Mouse (Mus musculus) heart, postnatal 14 days (tissue): Measurements from ENCODE around the gene Dnm3. TPM values are rescaled to one million over a fixed set of nuclear protein-coding genes. Genes with fewer than 3 reads are reported as not detected.

ENCODE experiments used
- DNase-seq, 2 experiments: peaks; one replicate each; pipeline ENCODE4 v3.0.0; 2021 to 2022
- intact Hi-C: fragments of 180-260 bp; cut with DNase I; formaldehyde crosslinking; loops from one replicate; pipeline ENCODE4 v1.15.1; 2025
- total RNA-seq, 2 experiments: library from RNA; stranded (reverse); gene quantifications; 2 replicates each; pipeline ENCODE4 v1.2.3; 2021

The Dnm3 gene
- total RNA-seq, 2 experiments from 2014 or later, result 11.1 to 14.9 TPM

DNA sequence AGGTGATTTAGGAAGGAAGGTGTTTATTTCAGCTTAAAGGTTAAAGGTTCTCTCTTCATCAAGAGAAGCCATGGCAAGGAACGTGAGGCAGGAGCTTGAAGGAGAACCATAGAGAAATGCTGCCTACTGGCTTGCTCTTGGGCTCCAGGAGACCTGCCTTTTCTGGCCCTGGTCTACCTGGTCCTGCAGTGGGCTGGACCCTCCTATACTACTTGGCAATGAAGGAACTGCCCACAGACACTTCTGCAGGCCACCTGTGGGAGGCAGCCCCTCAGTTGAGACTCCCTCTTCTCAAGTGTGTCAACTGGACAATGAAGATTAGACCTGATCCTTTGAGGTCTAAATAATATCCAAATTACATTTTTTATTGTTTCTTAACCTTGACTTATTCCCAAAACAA lies 140.7 kb downstream of the Dnm3 start:
- intact Hi-C loops, result no loop called here
- DNase-seq, result no peak

DNA sequence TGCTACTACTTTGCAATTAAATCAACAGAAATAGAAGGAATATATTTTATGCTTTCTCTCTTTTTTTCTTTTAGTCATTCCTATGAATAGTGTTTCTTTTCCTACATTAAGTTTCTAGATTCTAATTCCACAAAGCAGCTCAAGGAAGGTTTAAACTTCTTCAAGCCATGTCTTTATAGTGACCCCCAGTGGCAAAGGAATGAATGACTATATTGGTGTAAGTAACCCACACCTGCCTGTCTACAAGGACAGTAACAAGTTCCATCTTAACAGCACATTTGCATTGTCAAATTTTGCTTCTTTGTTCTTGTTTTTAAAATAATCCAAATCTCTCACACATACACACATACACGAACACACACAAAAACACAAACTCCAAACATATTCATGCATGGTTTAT lies 141.2 kb downstream of the Dnm3 start:
- peak in 1 of 2 experiments; percentile 18 for DNase-seq
- intact Hi-C loops, result no loop called here

DNA sequence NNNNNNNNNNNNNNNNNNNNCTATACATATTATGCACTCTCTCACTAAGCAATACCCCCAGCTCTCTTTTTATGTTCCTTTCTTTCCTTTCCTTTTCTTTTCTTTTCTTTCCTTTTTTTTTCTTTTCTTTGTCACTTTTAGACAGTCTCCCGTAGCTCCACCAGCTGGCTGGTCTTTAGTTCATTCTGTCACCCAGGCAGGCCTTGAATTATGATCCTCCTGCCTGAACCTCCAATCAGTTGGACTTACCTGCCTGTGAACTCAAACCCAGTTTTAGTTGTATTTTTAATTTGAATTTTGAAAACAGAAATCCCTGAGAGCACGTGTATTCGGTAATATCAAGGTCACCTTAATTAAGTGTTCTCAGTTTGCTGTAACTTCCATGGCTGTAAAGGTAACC lies 141.6 kb downstream of the Dnm3 start:
- DNase-seq, result no peak
- intact Hi-C loops, result no loop called here

- DNase-seq, result no peak
- intact Hi-C loops, result no loop called here
These were observed 149.2 kb downstream of the Dnm3 start for GRCm38 (mm10) chr1:162328673-162329072.

GRCm38 (mm10) chr1:162327631-162328030 lies 150.2 kb downstream of the Dnm3 start:
- intact Hi-C loops, result no loop called here
- no peak for DNase-seq

DNA sequence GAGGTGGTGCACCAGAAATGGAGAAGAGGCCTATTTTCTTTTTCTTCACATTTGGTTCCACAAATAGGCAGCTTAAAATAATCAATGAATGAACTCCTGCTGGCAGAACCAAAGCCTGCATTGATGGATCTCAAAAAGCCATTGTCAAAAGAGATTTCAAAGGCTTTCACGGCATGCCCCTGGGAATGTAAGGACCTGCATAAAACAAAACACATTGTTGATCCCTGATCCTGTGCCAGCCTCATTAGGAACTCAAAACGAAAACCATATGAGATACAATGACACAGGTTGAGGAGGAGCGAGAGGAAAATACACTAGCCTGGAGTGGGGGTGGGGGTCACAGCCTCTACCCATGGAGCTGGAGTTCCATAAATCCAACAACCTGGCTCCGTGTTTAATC lies 153.4 kb downstream of the Dnm3 start:
- DNase-seq, result no peak
- intact Hi-C loops, result no loop called here

DNA sequence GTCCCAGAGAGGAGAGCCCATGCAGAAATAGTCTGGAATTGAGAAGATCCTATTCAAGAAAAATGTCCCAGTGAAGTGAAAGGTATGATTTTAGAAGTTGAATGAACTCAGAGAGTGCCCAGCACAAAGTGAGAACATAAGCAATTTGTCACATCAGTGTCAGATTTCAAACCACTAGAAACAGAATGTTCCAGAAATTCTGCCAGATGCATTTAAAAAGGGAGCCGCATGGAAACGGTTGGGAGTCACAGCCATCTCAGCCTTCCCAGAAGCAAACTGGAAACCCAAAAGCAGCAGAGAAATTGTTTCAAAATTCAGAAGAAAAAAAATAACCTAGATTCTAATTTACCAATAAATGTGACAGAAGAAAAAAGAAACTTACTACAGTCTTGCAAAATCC lies 154.7 kb downstream of the Dnm3 start:
- DNase-seq, result peak in 1 of 2 experiments; percentile 6
- intact Hi-C loops, result no loop called here

DNA sequence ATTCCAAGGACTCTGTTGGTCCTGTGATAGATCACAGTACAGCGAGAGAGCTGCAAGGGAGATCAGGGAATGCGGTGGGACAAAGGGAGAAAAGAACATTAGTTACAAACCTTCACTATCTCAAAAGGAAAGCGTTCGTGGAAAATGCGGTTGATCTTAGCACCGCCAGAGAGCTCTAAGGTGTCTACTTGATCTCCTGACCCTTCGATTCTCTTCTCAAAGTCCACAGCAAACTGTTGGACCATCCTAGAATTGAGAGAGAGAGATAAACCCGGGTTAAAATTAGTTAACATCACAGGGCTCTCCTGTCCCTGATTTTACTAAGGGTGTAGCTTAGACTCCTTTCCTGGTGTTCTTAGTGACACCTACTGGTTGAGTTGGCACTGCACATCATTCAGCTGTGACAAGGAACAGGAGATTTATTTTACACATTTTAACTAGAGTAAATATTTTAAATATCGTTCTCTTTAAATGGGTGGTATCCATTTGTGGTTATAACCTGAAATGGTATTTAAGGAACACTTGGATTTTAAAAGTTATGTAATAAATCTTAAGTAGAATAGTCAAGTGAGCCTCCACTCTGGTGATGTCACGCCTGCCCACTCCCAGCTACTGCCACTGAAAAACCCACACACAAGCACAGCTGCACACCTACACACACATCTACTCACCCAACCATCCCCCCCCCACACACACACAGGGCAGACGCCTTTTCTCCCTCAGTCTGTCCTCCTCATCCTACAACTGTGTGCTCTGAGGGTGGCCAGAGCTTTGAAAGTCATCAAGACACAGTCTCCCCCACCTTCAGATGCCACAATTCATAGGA lies 164.2 kb downstream of the Dnm3 start:
- intact Hi-C loops, result loop anchor here (2.0 to 10.0 kb wide), 3 partner anchors 91 to 315 kb away; no protein-coding TSS in a partner anchor
- DNase-seq, result peak in 1 of 2 experiments; percentile 42

GRCm38 (mm10) chr1:162312621-162313020 lies 165.2 kb downstream of the Dnm3 start:
- intact Hi-C loops, result loop anchor here (2.0 to 10.0 kb wide), 3 partner anchors 90 to 314 kb away; no protein-coding TSS in a partner anchor
- no peak for DNase-seq

- no peak for DNase-seq
- intact Hi-C loops, result loop anchor here (2.0 to 10.0 kb wide), 3 partner anchors 90 to 313 kb away; no protein-coding TSS in a partner anchor
These were observed 165.7 kb downstream of the Dnm3 start for GRCm38 (mm10) chr1:162312152-162312551.

DNA sequence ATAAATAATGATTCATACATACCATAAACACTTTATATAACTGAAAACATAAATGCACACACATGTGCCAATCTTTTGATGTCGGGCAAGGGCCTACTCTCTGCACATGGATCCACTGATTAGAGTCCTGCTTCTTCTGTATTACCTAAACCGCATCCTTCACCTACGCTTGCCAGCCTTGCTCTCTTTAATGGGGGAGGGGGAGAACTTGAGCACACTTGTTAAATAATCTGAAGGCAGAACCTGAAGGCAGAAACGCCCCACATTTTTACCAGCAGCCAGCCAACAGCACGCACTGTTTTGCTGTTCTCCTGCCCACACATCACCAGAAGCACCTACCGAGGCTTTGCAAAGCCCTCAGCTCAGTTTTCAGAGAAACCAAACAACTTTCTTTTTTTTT lies 172.6 kb downstream of the Dnm3 start:
- no peak for DNase-seq

DNA sequence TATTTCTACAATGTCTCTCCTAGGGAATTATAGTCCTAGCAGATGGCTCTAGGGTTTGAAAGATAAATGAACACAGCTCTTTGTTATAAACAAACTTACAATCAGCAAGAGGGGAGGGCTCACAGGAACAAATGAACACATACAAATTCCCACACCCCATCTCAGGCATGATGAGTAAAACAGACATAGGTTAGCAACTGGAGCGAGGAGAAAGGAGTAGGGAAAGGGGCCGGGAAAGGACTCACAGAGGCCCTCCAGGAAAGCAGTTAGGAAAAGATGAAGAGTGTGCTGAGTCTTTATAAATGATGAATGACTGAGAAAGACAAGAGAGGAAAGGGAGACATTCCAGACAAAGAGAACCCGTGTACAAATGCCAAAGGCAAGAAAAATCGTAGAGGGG lies 175.4 kb downstream of the Dnm3 start:
- intact Hi-C loops, result no loop called here

More for the DNA sequence above, 172.6 kb downstream of the Dnm3 start:
- intact Hi-C loops, result no loop called here

GRCm38 (mm10) chr1:162299558-162300319 lies 178.1 kb downstream of the Dnm3 start:
- DNase-seq, result peak; percentile 9 to 22
- intact Hi-C loops, result no loop called here

More for the DNA sequence above, 175.4 kb downstream of the Dnm3 start:
- no peak for DNase-seq

GRCm38 (mm10) chr1:162298527-162298926 lies 179.3 kb downstream of the Dnm3 start:
- intact Hi-C loops, result no loop called here
- DNase-seq, result no peak

DNA sequence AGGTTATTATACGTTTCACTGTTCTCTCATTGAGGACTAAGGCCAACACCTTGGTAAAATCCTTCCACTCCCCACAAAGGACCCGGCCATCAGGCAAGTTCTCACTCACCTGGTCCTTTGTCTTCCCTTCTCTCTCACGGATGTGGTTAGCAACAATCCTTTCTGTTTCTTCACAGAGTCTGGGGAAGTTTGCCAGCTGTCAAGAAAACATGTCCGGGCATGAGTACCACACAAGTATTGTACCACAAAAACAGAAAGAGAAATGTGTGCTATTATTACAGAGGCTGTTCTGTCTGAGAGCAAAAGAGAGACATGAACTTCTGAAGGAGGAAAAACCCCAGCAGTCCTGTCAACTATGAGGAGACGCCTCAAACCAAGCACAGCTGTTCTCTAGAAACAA lies 182.4 kb downstream of the Dnm3 start:
- no peak for DNase-seq
- intact Hi-C loops, result no loop called here

DNA sequence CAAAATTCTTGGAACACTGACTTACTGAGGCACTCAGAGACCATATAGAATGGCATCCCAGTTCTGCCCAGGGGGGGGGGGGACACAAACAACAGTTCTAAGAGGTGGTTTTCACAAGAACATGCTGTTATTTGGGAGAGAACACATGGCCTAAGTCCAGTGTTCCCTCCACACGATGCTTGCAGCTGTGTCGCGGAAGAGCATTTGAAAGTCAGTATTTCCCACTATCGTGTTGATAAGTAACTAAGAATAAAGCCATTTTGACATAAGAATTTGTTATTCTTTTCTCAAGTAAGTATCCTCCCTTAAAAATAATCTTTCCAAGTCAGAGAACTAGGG lies 183.3 kb downstream of the Dnm3 start:
- intact Hi-C loops, result no loop called here
- peak in 1 of 2 experiments; percentile 26 for DNase-seq

GRCm38 (mm10) chr1:162293732-162294571 lies 183.9 kb downstream of the Dnm3 start:
- intact Hi-C loops, result no loop called here
- no peak for DNase-seq

GRCm38 (mm10) chr1:162286910-162287309 lies 190.9 kb downstream of the Dnm3 start:
- intact Hi-C loops, result no loop called here
- peak in 1 of 2 experiments; percentile 10 for DNase-seq

GRCm38 (mm10) chr1:162281981-162282381 lies 195.9 kb downstream of the Dnm3 start:
- no peak for DNase-seq
- intact Hi-C loops, result no loop called here

DNA sequence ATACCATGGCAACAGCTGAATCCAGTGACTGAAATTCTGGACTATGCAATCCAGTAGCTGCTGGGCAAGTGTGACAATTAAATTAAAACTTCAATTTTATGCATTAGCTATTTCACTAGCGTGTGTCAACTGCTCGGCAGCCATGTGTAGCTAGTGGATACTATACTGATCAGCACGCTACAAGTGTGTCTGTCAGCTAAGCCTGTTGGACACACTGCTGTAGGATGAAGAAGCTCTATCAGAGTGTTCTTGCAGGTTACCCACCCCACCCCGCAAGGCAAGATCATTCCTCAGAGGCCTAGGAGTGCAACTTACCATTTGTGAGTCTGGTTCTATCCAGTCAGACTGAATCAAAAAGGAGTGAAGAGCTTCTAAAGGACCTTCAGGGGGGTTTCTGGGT lies 197.8 kb downstream of the Dnm3 start:
- no peak for DNase-seq
- intact Hi-C loops, result no loop called here

DNA sequence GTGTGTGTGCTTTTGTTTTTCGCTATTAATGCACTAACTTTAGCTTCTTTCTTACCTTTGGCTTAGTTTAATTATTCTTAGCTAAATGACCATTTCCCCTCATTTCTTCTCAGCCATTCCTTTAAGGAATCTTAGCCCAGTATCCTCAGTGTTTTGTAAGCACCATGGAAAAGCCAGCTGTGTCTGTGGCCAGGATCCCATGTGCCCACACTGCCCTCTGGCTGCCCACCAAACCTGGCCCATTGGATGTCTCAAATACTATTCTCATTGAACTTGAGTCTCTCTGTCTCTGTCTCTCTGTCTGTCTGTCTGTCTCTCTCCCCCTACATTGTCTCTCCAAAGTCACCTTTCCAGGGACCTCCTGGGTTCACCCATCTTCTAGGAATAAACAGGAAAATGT lies 201.8 kb downstream of the Dnm3 start:
- DNase-seq, result peak; percentile 23 to 37
- intact Hi-C loops, result loop anchor here (5.0 kb wide), 1 partner anchor 274 kb away; no protein-coding TSS in a partner anchor
